Mouse (Mus musculus) myocyte (in vitro differentiated cells): ENCODE measurements at regions not wholly inside any gene's neighbourhood (a gene's known extent, or its start where the extent isn't known, plus 50 kb on each side); places are given as distances from the start of the nearest gene placed in this dataset.

ENCODE experiments used
- H3K27me3 ChIP-seq: one replicate; pipeline ENCODE4 v1.6.1; 2011; ENCODE audit not compliant: control insufficient read depth, insufficient read depth, insufficient read length
- H3K36me3 ChIP-seq: one replicate; pipeline ENCODE4 v1.6.1; 2011; ENCODE audit not compliant: control insufficient read depth, insufficient read depth
- H3K4me2 ChIP-seq: one replicate; pipeline ENCODE4 v1.6.1; 2011; ENCODE audit warnings: low read depth, control low read depth
- H3K4me3 ChIP-seq: one replicate; pipeline ENCODE4 v1.5.1; 2011; ENCODE audit warnings: mild to moderate bottlenecking, control low read depth, moderate library complexity
- H3K79me2 ChIP-seq: one replicate; pipeline ENCODE4 v1.6.1; 2011; ENCODE audit not compliant: control insufficient read depth, insufficient read depth
- H3ac ChIP-seq: one replicate; pipeline ENCODE4 v1.6.1; 2011; ENCODE audit not compliant: control insufficient read depth, insufficient read length
- CEBPB ChIP-seq: IDR thresholded peaks from 2 replicates; pipeline ENCODE4 v1.6.1; 2011; ENCODE audit warnings: mild to moderate bottlenecking, moderate library complexity; ENCODE audit not compliant: poor library complexity, insufficient read depth, severe bottlenecking
- E2F4 ChIP-seq: IDR thresholded peaks from one replicate; pipeline ENCODE4 v1.6.1; 2011; ENCODE audit warnings: mild to moderate bottlenecking, control low read depth, moderate library complexity; ENCODE audit not compliant: insufficient read depth
- MAX ChIP-seq: IDR thresholded peaks from one replicate; pipeline ENCODE4 v1.6.1; 2011; ENCODE audit warnings: low read depth, mild to moderate bottlenecking, control low read depth
- MYOD1 ChIP-seq, 3 experiments: IDR thresholded peaks; one replicate each; pipeline ENCODE4 v1.6.1; 2011; ENCODE audit warnings: control low read depth in 2 of 3, low read depth in 2 of 3, mild to moderate bottlenecking in 2 of 3, moderate library complexity in 1 of 3; ENCODE audit not compliant: insufficient read length in 2 of 3, control insufficient read depth in 1 of 3
- MYOG ChIP-seq, 3 experiments: IDR thresholded peaks; one replicate each; pipeline ENCODE4 v1.6.1; 2011; ENCODE audit warnings: control low read depth in 2 of 3, low read depth in 2 of 3, mild to moderate bottlenecking in 2 of 3; ENCODE audit not compliant: insufficient read length in 2 of 3, control insufficient read depth in 1 of 3, insufficient read depth in 1 of 3
- POLR2A ChIP-seq: IDR thresholded peaks from one replicate; pipeline ENCODE4 v1.6.1; 2011; ENCODE audit warnings: low read depth, mild to moderate bottlenecking, control low read depth, moderate library complexity; ENCODE audit not compliant: insufficient read length
- POLR2AphosphoS2 ChIP-seq: IDR thresholded peaks from one replicate; pipeline ENCODE4 v1.6.1; 2011; ENCODE audit warnings: low read depth, control low read depth; ENCODE audit not compliant: insufficient read length
- REST ChIP-seq: IDR thresholded peaks from one replicate; pipeline ENCODE4 v1.6.1; 2011; ENCODE audit warnings: mild to moderate bottlenecking, control low read depth, moderate library complexity; ENCODE audit not compliant: insufficient read depth, insufficient read length
- SRF ChIP-seq: IDR thresholded peaks from one replicate; pipeline ENCODE4 v1.6.1; 2011; ENCODE audit warnings: low read depth; ENCODE audit not compliant: control insufficient read depth, insufficient read length
- TCF12 ChIP-seq: IDR thresholded peaks from one replicate; pipeline ENCODE4 v1.6.1; 2011; ENCODE audit warnings: mild to moderate bottlenecking, control low read depth; ENCODE audit not compliant: poor library complexity, insufficient read depth, severe bottlenecking
- TCF3 ChIP-seq: IDR thresholded peaks from one replicate; pipeline ENCODE4 v1.6.1; 2011; ENCODE audit warnings: low read depth, control low read depth; ENCODE audit not compliant: insufficient read length
- USF1 ChIP-seq: IDR thresholded peaks from one replicate; pipeline ENCODE4 v1.6.1; 2011; ENCODE audit warnings: low read depth, mild to moderate bottlenecking, control low read depth, moderate library complexity

GRCm38 (mm10) chr10:98231705-98232235, 505.2 kb upstream of the C030005K15Rik start:
- Histone ChIP-seq H3K79me2 (no peaks in the 10 kb centered on the region), H3K4me3 (no peak overlapping the region), H3ac (no peak overlapping the region), H3K4me2 (no peak overlapping the region), H3K27me3 (no peaks in the 10 kb centered on the region), H3K36me3 (no peaks in the 10 kb centered on the region)
- TF ChIP-seq TCF3 = no peak
- TF ChIP-seq MYOG (IDR thresholded peaks at IDR 0.05; ENCODE audit: control insufficient read depth in 1 of 3, insufficient read depth in 1 of 3, insufficient read length in 2 of 3, low read depth in 2 of 3) = no peak
- TF ChIP-seq SRF = no peak

GRCm38 (mm10) chr10:98248311-98248710, 521.8 kb upstream of the C030005K15Rik start:
- no peaks in the 10 kb centered on the region for H3K27me3 ChIP-seq
- no peaks in the 10 kb centered on the region for H3K79me2 ChIP-seq
- TF ChIP-seq CEBPB (peak; percentile 61; the same call in 1 of the 2 replicates), USF1 (no peak)
- H3K4me3 ChIP-seq = no peak overlapping the region
- H3ac ChIP-seq = no peak overlapping the region
- H3K36me3 ChIP-seq = no peaks in the 10 kb centered on the region
- H3K4me2 ChIP-seq = no peak overlapping the region

DNA sequence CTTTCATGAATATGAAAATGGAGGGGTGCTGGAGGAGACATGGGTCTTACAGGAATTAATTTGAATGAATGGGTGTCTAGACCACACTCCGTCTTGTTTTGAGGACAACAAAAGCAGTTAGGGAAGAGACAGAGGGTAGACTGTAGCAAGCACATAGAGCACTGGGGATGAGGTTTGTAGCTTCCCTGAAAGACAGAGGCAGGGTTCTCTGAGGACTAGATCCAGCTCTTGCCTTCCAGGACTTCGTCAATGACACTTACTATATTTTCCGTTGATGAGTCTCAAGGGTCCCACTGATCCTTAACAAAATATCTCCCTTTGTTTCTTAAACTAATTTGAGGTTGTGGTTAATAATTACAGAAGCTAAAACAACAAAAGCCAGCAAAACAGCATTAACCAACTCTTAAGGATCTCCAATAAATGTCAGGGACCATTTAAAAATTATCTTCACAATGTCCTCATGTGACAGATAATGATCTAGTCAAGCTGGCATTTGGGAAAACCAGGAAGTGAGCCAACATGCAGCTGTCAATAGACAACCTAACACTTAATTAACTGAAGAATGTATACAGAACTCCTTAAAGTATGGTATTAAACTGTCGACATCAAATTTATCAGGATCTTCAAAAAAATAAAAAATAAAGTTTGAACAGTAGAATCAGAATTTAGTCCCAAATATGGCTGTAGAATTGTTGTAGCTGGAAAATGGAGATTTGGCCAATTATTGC, 531.6 kb upstream of the C030005K15Rik start:
- H3K27me3 ChIP-seq = no peaks in the 10 kb centered on the region
- no peak overlapping the region for H3ac ChIP-seq
- no peak overlapping the region for H3K4me2 ChIP-seq
- TF ChIP-seq MAX (no peak), E2F4 (no peak), TCF12 (no peak), SRF (no peak), POLR2A (no peak), REST (no peak), MYOD1 (IDR thresholded peaks at IDR 0.05; ENCODE audit: control insufficient read depth in 1 of 3, insufficient read length in 2 of 3, low read depth in 2 of 3) (no peak), CEBPB (no peak), MYOG (IDR thresholded peaks at IDR 0.05; ENCODE audit: control insufficient read depth in 1 of 3, insufficient read depth in 1 of 3, insufficient read length in 2 of 3, low read depth in 2 of 3) (no peak), USF1 (no peak), TCF3 (no peak), POLR2AphosphoS2 (no peak)
- H3K36me3 ChIP-seq = no peaks in the 10 kb centered on the region
- no peaks in the 10 kb centered on the region for H3K79me2 ChIP-seq
- H3K4me3 ChIP-seq = no peak overlapping the region

- no peaks in the 10 kb centered on the region for H3K36me3 ChIP-seq
- H3K79me2 ChIP-seq = no peaks in the 10 kb centered on the region
- H3ac ChIP-seq = no peak overlapping the region
- H3K4me2 ChIP-seq = no peak overlapping the region
- no peaks in the 10 kb centered on the region for H3K27me3 ChIP-seq
- no peak overlapping the region for H3K4me3 ChIP-seq
- no peak for TF ChIP-seq MAX
- TF ChIP-seq TCF12 = no peak
- TF ChIP-seq CEBPB = peak; percentile 75; the same call in 1 of the 2 replicates
- no peak for TF ChIP-seq MYOD1 (IDR thresholded peaks at IDR 0.05; ENCODE audit: control insufficient read depth in 1 of 3, insufficient read length in 2 of 3, low read depth in 2 of 3)
- no peak for TF ChIP-seq POLR2A
- no peak for TF ChIP-seq E2F4
- TF ChIP-seq REST = no peak
These were observed 532.7 kb upstream of the C030005K15Rik start for GRCm38 (mm10) chr10:98259283-98259682.

DNA sequence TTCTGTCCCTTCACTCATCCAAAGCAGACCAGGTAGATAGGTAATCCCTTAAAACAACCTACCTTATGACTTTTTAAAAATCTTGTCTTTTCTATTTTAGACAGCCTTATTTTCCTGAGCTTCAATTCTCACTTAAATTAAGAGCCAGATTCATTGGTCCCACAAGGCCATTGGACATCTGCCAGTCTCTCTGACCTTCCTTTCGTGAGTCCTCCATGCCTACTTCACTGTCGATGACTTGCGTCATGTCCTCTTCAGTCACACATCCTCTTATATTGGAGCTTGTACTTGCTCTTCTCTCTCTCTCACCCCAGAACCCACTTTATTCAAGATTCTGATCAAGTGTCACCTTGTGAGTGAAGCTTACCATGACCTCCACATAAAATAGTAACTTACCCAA, 542.0 kb upstream of the C030005K15Rik start:
- no peak overlapping the region for H3K4me3 ChIP-seq
- H3K79me2 ChIP-seq = no peaks in the 10 kb centered on the region
- H3K4me2 ChIP-seq = no peak overlapping the region
- H3ac ChIP-seq = no peak overlapping the region
- no peaks in the 10 kb centered on the region for H3K27me3 ChIP-seq
- TF ChIP-seq REST (no peak), POLR2AphosphoS2 (no peak)
- no peaks in the 10 kb centered on the region for H3K36me3 ChIP-seq
